Mouse (Mus musculus): ENCODE results near the gene Dab2ip. TPM values are rescaled to one million over a fixed set of nuclear protein-coding genes. Genes with fewer than 3 reads are reported as not detected.

Gene Dab2ip
- polyA plus RNA-seq, 1 experiment from 2014 or later: 27.0 TPM

DNA sequence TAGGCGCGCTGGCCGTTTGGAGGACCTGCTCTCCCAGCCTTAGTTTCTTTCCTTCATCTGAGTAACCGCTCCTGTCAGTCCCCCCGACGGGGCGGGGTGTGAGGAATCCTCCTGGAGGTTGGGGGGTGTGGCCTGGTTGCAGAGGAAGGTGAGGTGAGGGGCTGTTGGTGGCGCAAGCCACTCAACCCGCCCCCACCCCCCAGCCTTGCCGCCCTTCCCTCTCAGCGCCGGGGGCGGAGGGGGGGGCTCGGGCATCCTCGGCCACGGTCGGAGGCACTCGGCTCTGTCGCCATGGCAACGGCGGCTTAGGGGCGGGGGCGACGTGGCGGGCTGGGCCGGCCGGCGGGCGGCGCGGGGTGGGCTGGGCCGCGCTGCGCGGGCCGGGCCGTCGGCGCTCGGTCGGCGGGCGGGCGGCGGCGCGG, 102.9 kb downstream of the Dab2ip start:
- peak; percentile 58 for ATAC-seq
- H3K9ac ChIP-seq (ENCODE audit: low read depth, low read length): peak overlapping the region; percentile 92
- no peaks in the 10 kb centered on the region for H3K27me3 ChIP-seq (replicated peaks; ENCODE audit: control insufficient read depth, insufficient read depth, low read length)
- no peaks in the 10 kb centered on the region for H3K9me3 ChIP-seq (ENCODE audit: control insufficient read depth, low read length)
- H3K27ac ChIP-seq (ENCODE audit: low read length): peak overlapping the region; percentile 81
- peak overlapping the region; percentile 81 for H3K4me3 ChIP-seq (ENCODE audit: low read length)
- H3K36me3 ChIP-seq (ENCODE audit: control insufficient read depth, insufficient read depth, low read length): no peaks in the 10 kb centered on the region; the same call in 1 of the 2 replicates
- peaks cover 51% of the 10 kb centered on the region for H3K4me1 ChIP-seq (ENCODE audit: control insufficient read depth, insufficient read depth, low read length)
- under 1% methylated on average over 34 of the region's 47 CpGs for WGBS
- H3K4me2 ChIP-seq (ENCODE audit: low read depth, low read length): peak overlapping the region; percentile 85

DNA sequence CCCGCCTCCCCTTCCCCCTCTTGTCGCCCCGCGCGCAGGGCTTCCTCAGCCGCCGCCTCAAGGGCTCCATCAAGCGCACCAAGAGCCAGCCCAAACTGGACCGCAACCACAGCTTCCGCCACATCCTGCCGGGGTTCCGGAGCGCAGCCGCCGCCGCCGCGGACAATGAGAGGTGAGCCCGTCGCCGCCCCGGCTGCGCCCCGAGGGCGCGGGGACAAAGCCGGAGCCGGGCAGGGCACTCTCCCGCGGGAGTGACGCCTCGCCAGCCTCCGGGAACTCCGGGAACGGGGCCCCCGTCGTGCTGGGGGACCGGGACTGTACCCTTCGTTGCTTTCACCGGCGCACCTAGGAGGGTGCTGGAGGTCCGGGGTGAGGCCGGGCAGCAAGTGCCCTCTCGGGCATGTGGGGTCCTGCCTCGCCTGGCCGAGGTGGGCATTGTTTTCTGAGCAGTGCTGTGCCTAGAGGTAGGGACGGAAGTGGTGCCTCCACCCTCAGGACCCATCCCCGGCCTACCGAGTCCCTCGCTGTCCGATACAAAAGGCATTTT, 103.5 kb downstream of the Dab2ip start:
- Histone ChIP-seq H3K27ac (ENCODE audit: low read length) (peak overlapping the region; percentile 81), H3K9ac (ENCODE audit: low read depth, low read length) (peak overlapping the region; percentile 92), H3K36me3 (ENCODE audit: control insufficient read depth, insufficient read depth, low read length) (no peaks in the 10 kb centered on the region; the same call in 1 of the 2 replicates), H3K4me2 (ENCODE audit: low read depth, low read length) (peak overlapping the region; percentile 85), H3K27me3 (replicated peaks; ENCODE audit: control insufficient read depth, insufficient read depth, low read length) (no peaks in the 10 kb centered on the region), H3K4me3 (ENCODE audit: low read length) (peak overlapping the region; percentile 81), H3K9me3 (ENCODE audit: control insufficient read depth, low read length) (no peaks in the 10 kb centered on the region), H3K4me1 (ENCODE audit: control insufficient read depth, insufficient read depth, low read length) (peaks cover 52% of the 10 kb centered on the region)
- peak; percentile 43 for ATAC-seq
- WGBS: under 1% methylated on average over 43 of the region's 51 CpGs

DNA sequence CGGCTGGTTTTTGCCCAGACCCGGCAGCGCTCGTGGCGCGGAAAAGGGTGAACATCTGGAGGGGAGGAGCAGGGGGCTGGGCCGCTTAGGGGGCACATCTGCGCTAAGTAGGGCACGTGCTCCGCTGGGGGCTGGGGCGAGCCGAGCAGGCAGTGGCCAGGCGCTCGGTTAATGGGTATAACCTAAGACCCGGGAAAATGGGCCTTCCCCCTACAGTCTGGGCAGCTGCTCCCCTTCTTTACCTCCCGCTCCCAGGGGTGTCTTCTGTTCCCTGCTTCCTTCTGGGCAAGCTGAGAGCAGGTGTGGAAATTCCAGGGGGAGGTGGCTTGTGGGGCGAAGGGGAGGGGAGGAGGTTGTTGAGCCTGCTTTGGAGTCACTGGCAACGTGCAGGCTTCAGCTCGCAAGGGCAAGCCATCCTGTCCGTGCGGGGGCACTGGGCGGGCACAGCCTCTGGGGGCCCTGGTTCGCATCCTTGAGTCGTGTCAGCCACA, 104.0 kb downstream of the Dab2ip start:
- 3% methylated on average over 24 of the region's 24 CpGs for WGBS
- Histone ChIP-seq H3K4me3 (ENCODE audit: low read length) (peak overlapping the region; percentile 81), H3K4me2 (ENCODE audit: low read depth, low read length) (peak overlapping the region; percentile 85), H3K9me3 (ENCODE audit: control insufficient read depth, low read length) (no peaks in the 10 kb centered on the region), H3K36me3 (ENCODE audit: control insufficient read depth, insufficient read depth, low read length) (no peaks in the 10 kb centered on the region; the same call in 1 of the 2 replicates), H3K4me1 (ENCODE audit: control insufficient read depth, insufficient read depth, low read length) (peaks cover 52% of the 10 kb centered on the region), H3K9ac (ENCODE audit: low read depth, low read length) (peak overlapping the region; percentile 92), H3K27ac (ENCODE audit: low read length) (peak overlapping the region; percentile 81), H3K27me3 (replicated peaks; ENCODE audit: control insufficient read depth, insufficient read depth, low read length) (no peaks in the 10 kb centered on the region)
- peak; percentile 32 for ATAC-seq

DNA sequence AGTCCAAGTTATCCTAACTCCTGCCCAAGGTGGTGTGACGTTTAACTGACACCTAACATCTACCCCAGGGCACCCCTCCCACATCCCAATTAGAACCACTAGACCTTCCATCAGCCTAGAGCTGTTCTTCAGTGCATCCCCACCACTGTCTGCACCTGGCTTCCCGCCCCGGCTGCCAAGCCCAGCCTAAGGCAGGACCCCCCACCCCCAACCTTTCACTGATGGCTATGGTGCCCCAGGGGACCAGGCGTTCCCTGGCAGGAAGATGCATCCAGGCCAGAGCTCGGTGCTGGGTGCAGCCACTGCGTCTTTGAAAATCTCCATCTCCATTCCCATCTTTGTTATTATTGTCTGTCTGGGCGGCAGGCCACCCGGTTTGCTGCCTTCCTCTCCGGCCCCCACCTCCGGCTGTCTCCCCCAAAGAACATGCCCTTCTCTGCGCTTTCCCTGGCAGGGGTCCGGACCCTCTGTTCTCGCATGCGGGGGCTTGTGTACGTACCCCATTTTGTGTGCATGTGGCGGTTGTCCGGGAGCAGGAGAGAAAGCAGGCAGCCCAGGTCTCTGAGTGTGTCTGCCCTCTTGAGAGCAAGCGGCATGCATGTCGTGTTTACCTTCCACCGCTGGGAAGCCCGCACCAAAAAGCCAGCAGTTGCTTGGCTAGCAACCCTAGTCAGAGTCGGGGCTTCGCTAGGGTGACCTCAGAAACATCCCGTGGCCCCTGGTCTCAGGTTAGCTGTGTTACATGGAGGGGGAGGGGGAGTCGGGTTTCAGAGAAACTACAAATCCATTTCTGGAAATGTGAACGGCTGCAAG, 104.9 kb downstream of the Dab2ip start:
- Histone ChIP-seq H3K27ac (ENCODE audit: low read length) (peak overlapping the region; percentile 55), H3K27me3 (replicated peaks; ENCODE audit: control insufficient read depth, insufficient read depth, low read length) (no peaks in the 10 kb centered on the region), H3K4me1 (ENCODE audit: control insufficient read depth, insufficient read depth, low read length) (peaks cover 46% of the 10 kb centered on the region), H3K9me3 (ENCODE audit: control insufficient read depth, low read length) (no peaks in the 10 kb centered on the region), H3K36me3 (ENCODE audit: control insufficient read depth, insufficient read depth, low read length) (no peaks in the 10 kb centered on the region; the same call in 1 of the 2 replicates), H3K4me3 (ENCODE audit: low read length) (peak overlapping the region; percentile 81), H3K9ac (ENCODE audit: low read depth, low read length) (peak overlapping the region; percentile 92), H3K4me2 (ENCODE audit: low read depth, low read length) (peak overlapping the region; percentile 85)
- WGBS: 17% methylated on average over 26 of the region's 26 CpGs
- no peak for ATAC-seq

DNA sequence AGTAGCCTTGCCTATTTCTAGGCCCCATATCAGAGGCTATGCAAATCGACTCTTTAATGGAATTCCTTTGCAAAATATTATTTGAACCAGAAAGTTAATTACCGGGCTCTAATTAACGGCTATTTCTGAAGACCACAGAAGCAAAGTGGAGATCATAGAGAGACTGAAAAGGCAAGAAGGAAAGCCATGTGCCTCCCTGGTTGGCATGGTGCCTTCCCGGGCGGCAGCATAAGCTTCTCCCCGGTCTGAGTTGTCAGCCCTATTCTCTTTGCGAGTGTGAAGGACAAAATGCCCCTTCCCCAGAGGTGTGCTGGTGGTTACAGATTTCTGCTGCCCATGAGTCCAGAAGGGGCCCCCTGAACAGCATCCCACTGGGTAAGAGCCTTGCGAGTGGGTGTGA, 109.7 kb downstream of the Dab2ip start:
- H3K27me3 ChIP-seq (replicated peaks; ENCODE audit: control insufficient read depth, insufficient read depth, low read length): no peaks in the 10 kb centered on the region
- no peaks in the 10 kb centered on the region; the same call in 1 of the 2 replicates for H3K36me3 ChIP-seq (ENCODE audit: control insufficient read depth, insufficient read depth, low read length)
- no peak overlapping the region for H3K27ac ChIP-seq (ENCODE audit: low read length)
- no peak overlapping the region for H3K4me3 ChIP-seq (ENCODE audit: low read length)
- H3K9me3 ChIP-seq (ENCODE audit: control insufficient read depth, low read length): no peaks in the 10 kb centered on the region
- 0 out of 2 replicates have a peak overlapping the region, but pooled peaks have one; percentile 23 for H3K9ac ChIP-seq (ENCODE audit: low read depth, low read length)
- H3K4me1 ChIP-seq (ENCODE audit: control insufficient read depth, insufficient read depth, low read length): peaks cover 65% of the 10 kb centered on the region
- ATAC-seq: no peak
- no peak overlapping the region for H3K4me2 ChIP-seq (ENCODE audit: low read depth, low read length)
- 78% methylated on average over 8 of the region's 8 CpGs for WGBS

DNA sequence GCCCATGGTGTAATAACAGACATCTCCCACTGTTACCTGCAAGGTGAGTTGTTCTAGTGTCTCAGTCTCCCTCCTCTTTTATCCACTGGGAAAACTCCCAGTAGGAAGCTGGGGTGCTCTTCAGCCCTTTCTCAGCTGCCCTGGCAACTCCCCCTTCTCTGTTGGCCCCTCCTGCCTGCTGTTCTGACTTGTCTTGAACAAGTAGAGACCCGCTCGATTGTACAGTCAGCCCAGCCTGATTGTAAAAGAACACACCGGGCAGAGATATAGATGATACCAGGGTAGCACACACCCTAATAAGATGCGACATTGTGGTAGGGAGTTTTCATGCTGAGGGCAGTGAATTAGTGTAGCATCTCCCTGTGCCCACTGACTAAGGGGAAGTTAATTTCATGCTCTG, 111.2 kb downstream of the Dab2ip start:
- WGBS: 43% methylated on average over 4 of the region's 4 CpGs
- no peaks in the 10 kb centered on the region for H3K27me3 ChIP-seq (replicated peaks; ENCODE audit: control insufficient read depth, insufficient read depth, low read length)
- no peak overlapping the region for H3K4me3 ChIP-seq (ENCODE audit: low read length)
- H3K9ac ChIP-seq (ENCODE audit: low read depth, low read length): 0 out of 2 replicates have a peak overlapping the region, but pooled peaks have one; percentile 7
- H3K4me2 ChIP-seq (ENCODE audit: low read depth, low read length): no peak overlapping the region
- H3K27ac ChIP-seq (ENCODE audit: low read length): peak overlapping the region; percentile 8; the same call in 1 of the 2 replicates
- H3K9me3 ChIP-seq (ENCODE audit: control insufficient read depth, low read length): no peaks in the 10 kb centered on the region
- H3K4me1 ChIP-seq (ENCODE audit: control insufficient read depth, insufficient read depth, low read length): peaks cover 65% of the 10 kb centered on the region
- ATAC-seq: no peak
- no peaks in the 10 kb centered on the region; the same call in 1 of the 2 replicates for H3K36me3 ChIP-seq (ENCODE audit: control insufficient read depth, insufficient read depth, low read length)

DNA sequence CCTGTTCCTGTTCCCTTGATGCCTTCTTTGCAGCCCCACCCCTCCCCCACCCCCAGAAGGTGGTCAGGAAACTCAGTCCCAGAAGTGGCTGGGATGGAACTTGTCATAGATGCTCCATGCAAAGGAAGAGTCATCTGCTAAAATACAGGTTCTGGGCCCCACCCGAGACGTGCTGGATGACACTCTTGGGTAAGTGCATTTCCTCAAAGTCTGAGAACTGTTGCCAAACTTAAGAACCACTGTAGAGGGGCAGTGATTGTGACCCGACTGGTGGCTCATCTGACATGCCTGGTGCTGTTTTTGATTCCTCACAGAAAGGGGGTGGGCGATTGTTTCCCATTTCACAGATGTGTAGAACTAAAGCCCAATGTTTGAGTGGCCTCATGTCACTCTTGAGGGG, 111.7 kb downstream of the Dab2ip start:
- Histone ChIP-seq H3K9me3 (ENCODE audit: control insufficient read depth, low read length) (no peaks in the 10 kb centered on the region), H3K27ac (ENCODE audit: low read length) (no peak overlapping the region; the same call in 1 of the 2 replicates), H3K4me1 (ENCODE audit: control insufficient read depth, insufficient read depth, low read length) (peaks cover 67% of the 10 kb centered on the region), H3K4me2 (ENCODE audit: low read depth, low read length) (no peak overlapping the region), H3K36me3 (ENCODE audit: control insufficient read depth, insufficient read depth, low read length) (no peaks in the 10 kb centered on the region; the same call in 1 of the 2 replicates), H3K4me3 (ENCODE audit: low read length) (no peak overlapping the region), H3K27me3 (replicated peaks; ENCODE audit: control insufficient read depth, insufficient read depth, low read length) (no peaks in the 10 kb centered on the region), H3K9ac (ENCODE audit: low read depth, low read length) (no peak overlapping the region)
- WGBS: 61% methylated on average over 4 of the region's 4 CpGs
- no peak for ATAC-seq

DNA sequence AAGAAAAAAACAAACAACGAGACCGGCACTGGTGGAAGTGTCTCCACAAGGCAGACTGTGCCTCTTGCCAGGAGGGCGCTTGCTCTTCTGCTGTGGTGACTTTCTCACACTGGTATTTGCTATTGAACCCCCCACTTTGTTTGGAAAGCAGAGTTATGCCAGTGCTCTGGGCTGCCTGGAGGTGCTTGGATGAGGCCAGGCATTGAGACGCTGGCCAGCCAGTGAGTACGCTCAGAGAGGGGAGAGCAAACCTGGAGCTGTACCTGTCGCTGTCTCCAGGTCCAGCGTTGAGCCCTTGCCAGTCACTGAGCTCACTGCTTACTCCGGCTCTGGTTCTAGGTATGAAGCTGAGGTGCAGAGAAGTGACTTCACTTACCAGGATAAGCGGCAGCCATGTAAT, 112.2 kb downstream of the Dab2ip start:
- Histone ChIP-seq H3K4me2 (ENCODE audit: low read depth, low read length) (no peak overlapping the region), H3K27me3 (replicated peaks; ENCODE audit: control insufficient read depth, insufficient read depth, low read length) (no peaks in the 10 kb centered on the region), H3K9me3 (ENCODE audit: control insufficient read depth, low read length) (no peaks in the 10 kb centered on the region), H3K4me3 (ENCODE audit: low read length) (no peak overlapping the region), H3K9ac (ENCODE audit: low read depth, low read length) (no peak overlapping the region), H3K36me3 (ENCODE audit: control insufficient read depth, insufficient read depth, low read length) (no peaks in the 10 kb centered on the region; the same call in 1 of the 2 replicates), H3K4me1 (ENCODE audit: control insufficient read depth, insufficient read depth, low read length) (peaks cover 66% of the 10 kb centered on the region), H3K27ac (ENCODE audit: low read length) (peak overlapping the region; percentile 50)
- WGBS: 81% methylated on average over 9 of the region's 9 CpGs
- no peak for ATAC-seq
